Mouse (Mus musculus): ENCODE measurements around the gene Myl12a. TPM values are rescaled to one million over a fixed set of nuclear protein-coding genes. Genes with fewer than 3 reads are reported as not detected.
A peak's percentile ranks its signal among the peaks of the same experiment; 100 is the strongest.

The Myl12a gene
- polyA plus RNA-seq, 1 experiment: 119 TPM

GRCm38 (mm10) chr17:71000255-71000654, 2.4 kb downstream of the Myl12a start:
- Histone ChIP-seq H3K27ac (ENCODE audit: control insufficient read depth, insufficient read depth, low read depth, low read length, poor library complexity) (no peak overlapping the region), H3K4me3 (replicated peaks; ENCODE audit: control insufficient read depth, low read depth, low read length) (no peak overlapping the region), H3K4me1 (ENCODE audit: control insufficient read depth, insufficient read depth, low read length) (peaks cover 3% of the 10 kb centered on the region; the same call in 1 of the 2 replicates)
- TF ChIP-seq POLR2A (IDR thresholded peaks at IDR 0.05; ENCODE audit: borderline replicate concordance, control insufficient read depth, low read depth, low read length): no peak
- TF ChIP-seq CTCF (IDR thresholded peaks at IDR 0.05; ENCODE audit: control insufficient read depth, insufficient read depth, low read length): no peak
- 65% methylated on average over 2 of the region's 2 CpGs for WGBS

GRCm38 (mm10) chr17:70999187-70999586, 3.5 kb downstream of the Myl12a start:
- no peak for TF ChIP-seq CTCF (IDR thresholded peaks at IDR 0.05; ENCODE audit: control insufficient read depth, insufficient read depth, low read length)
- TF ChIP-seq POLR2A (IDR thresholded peaks at IDR 0.05; ENCODE audit: borderline replicate concordance, control insufficient read depth, low read depth, low read length): no peak
- 72% methylated on average over 5 of the region's 5 CpGs for WGBS
- Histone ChIP-seq H3K4me1 (ENCODE audit: control insufficient read depth, insufficient read depth, low read length) (peaks cover 3% of the 10 kb centered on the region; the same call in 1 of the 2 replicates), H3K27ac (ENCODE audit: control insufficient read depth, insufficient read depth, low read depth, low read length, poor library complexity) (no peak overlapping the region), H3K4me3 (replicated peaks; ENCODE audit: control insufficient read depth, low read depth, low read length) (no peak overlapping the region)

- Histone ChIP-seq H3K4me3 (replicated peaks; ENCODE audit: control insufficient read depth, low read depth, low read length) (no peak overlapping the region), H3K27ac (ENCODE audit: control insufficient read depth, insufficient read depth, low read depth, low read length, poor library complexity) (no peak overlapping the region), H3K4me1 (ENCODE audit: control insufficient read depth, insufficient read depth, low read length) (peaks cover 3% of the 10 kb centered on the region; the same call in 1 of the 2 replicates)
- TF ChIP-seq CTCF (IDR thresholded peaks at IDR 0.05; ENCODE audit: control insufficient read depth, insufficient read depth, low read length): no peak
- no peak for TF ChIP-seq POLR2A (IDR thresholded peaks at IDR 0.05; ENCODE audit: borderline replicate concordance, control insufficient read depth, low read depth, low read length)
- 78% methylated on average over 9 of the region's 9 CpGs for WGBS
These were observed 4.2 kb downstream of the Myl12a start for GRCm38 (mm10) chr17:70998400-70998975.

- Histone ChIP-seq H3K4me3 (replicated peaks; ENCODE audit: control insufficient read depth, low read depth, low read length) (no peak overlapping the region), H3K4me1 (ENCODE audit: control insufficient read depth, insufficient read depth, low read length) (no peaks in the 10 kb centered on the region), H3K27ac (ENCODE audit: control insufficient read depth, insufficient read depth, low read depth, low read length, poor library complexity) (no peak overlapping the region)
- TF ChIP-seq CTCF (IDR thresholded peaks at IDR 0.05; ENCODE audit: control insufficient read depth, insufficient read depth, low read length): no peak
- TF ChIP-seq POLR2A (IDR thresholded peaks at IDR 0.05; ENCODE audit: borderline replicate concordance, control insufficient read depth, low read depth, low read length): no peak
- WGBS: 70% methylated on average over 6 of the region's 6 CpGs
These were observed 4.8 kb downstream of the Myl12a start for GRCm38 (mm10) chr17:70997836-70998235.

- WGBS: 87% methylated on average over 6 of the region's 6 CpGs
- Histone ChIP-seq H3K27ac (ENCODE audit: control insufficient read depth, insufficient read depth, low read depth, low read length, poor library complexity) (no peak overlapping the region), H3K4me3 (replicated peaks; ENCODE audit: control insufficient read depth, low read depth, low read length) (no peak overlapping the region), H3K4me1 (ENCODE audit: control insufficient read depth, insufficient read depth, low read length) (no peaks in the 10 kb centered on the region; the same call in 1 of the 2 replicates)
- TF ChIP-seq CTCF (IDR thresholded peaks at IDR 0.05; ENCODE audit: control insufficient read depth, insufficient read depth, low read length) (no peak), POLR2A (IDR thresholded peaks at IDR 0.05; ENCODE audit: borderline replicate concordance, control insufficient read depth, low read depth, low read length) (no peak)
These were observed 7.1 kb downstream of the Myl12a start for GRCm38 (mm10) chr17:70995551-70995950.

GRCm38 (mm10) chr17:70994671-70995070, 8.0 kb downstream of the Myl12a start:
- H3K4me3 ChIP-seq (replicated peaks; ENCODE audit: control insufficient read depth, low read depth, low read length): no peak overlapping the region
- 74% methylated on average over 6 of the region's 6 CpGs for WGBS
- no peaks in the 10 kb centered on the region; the same call in 1 of the 2 replicates for H3K4me1 ChIP-seq (ENCODE audit: control insufficient read depth, insufficient read depth, low read length)
- H3K27ac ChIP-seq (ENCODE audit: control insufficient read depth, insufficient read depth, low read depth, low read length, poor library complexity): no peak overlapping the region
- TF ChIP-seq CTCF (IDR thresholded peaks at IDR 0.05; ENCODE audit: control insufficient read depth, insufficient read depth, low read length) (no peak), POLR2A (IDR thresholded peaks at IDR 0.05; ENCODE audit: borderline replicate concordance, control insufficient read depth, low read depth, low read length) (no peak)

GRCm38 (mm10) chr17:70993385-70993807, 9.3 kb downstream of the Myl12a start:
- peaks cover 1% of the 10 kb centered on the region; the same call in 1 of the 2 replicates for H3K4me1 ChIP-seq (ENCODE audit: control insufficient read depth, insufficient read depth, low read length)
- H3K4me3 ChIP-seq (replicated peaks; ENCODE audit: control insufficient read depth, low read depth, low read length): no peak overlapping the region
- WGBS: 52% methylated on average over 3 of the region's 3 CpGs
- TF ChIP-seq CTCF (IDR thresholded peaks at IDR 0.05; ENCODE audit: control insufficient read depth, insufficient read depth, low read length): no peak
- no peak for TF ChIP-seq POLR2A (IDR thresholded peaks at IDR 0.05; ENCODE audit: borderline replicate concordance, control insufficient read depth, low read depth, low read length)
- no peak overlapping the region for H3K27ac ChIP-seq (ENCODE audit: control insufficient read depth, insufficient read depth, low read depth, low read length, poor library complexity)

- no peak overlapping the region for H3K4me3 ChIP-seq (replicated peaks; ENCODE audit: control insufficient read depth, low read depth, low read length)
- WGBS: 65% methylated on average over 9 of the region's 9 CpGs
- H3K4me1 ChIP-seq (ENCODE audit: control insufficient read depth, insufficient read depth, low read length): peaks cover 1% of the 10 kb centered on the region; the same call in 1 of the 2 replicates
- TF ChIP-seq CTCF (IDR thresholded peaks at IDR 0.05; ENCODE audit: control insufficient read depth, insufficient read depth, low read length): no peak
- no peak for TF ChIP-seq POLR2A (IDR thresholded peaks at IDR 0.05; ENCODE audit: borderline replicate concordance, control insufficient read depth, low read depth, low read length)
- H3K27ac ChIP-seq (ENCODE audit: control insufficient read depth, insufficient read depth, low read depth, low read length, poor library complexity): peak overlapping the region; percentile 33; the same call in 1 of the 2 replicates
These were observed 10.0 kb downstream of the Myl12a start for GRCm38 (mm10) chr17:70992662-70993061.

All from bone marrow, adult 2 months (tissue).